8 mouse cellular contexts compared by ENCODE assay signal in genomic region chr3:96269511-96270474, GRCm38 (mm10). TPM values are rescaled to one million over a fixed set of nuclear protein-coding genes. Genes with fewer than 3 reads are reported as not detected.
DNase-seq lines count a peak whose midpoint lies in the region; ATAC-seq and TF ChIP-seq lines count a peak whose summit lies in the region.

Hist2h2bb (plus strand) TSS chr3:96269752.

- H3K4me3 ChIP-seq in G1E (ENCODE audit: low read depth, low read length) = peak within 1 kb of the TSS; percentile 72
- H3K4me3 ChIP-seq in forebrain, postnatal 0 days (ENCODE audit: low read depth, low read length) = peak within 1 kb of the TSS; percentile 55
- H3K4me3 ChIP-seq in lung, embryonic 15.5 days = peak within 1 kb of the TSS; percentile 52

- DNase-seq in G1E (ENCODE audit: low spot score) = peak; percentile 86
- peak; percentile 90 to 94 for DNase-seq in cerebellum, adult 18-20 months
- DNase-seq in forebrain, postnatal 0 days = peak; percentile 97
- DNase-seq in heart, postnatal 4 days = peak; percentile 87
- peak; percentile 96 to 97 for DNase-seq in layer of hippocampus, adult 8-10 months (ENCODE audit: low spot score in 2 of 2)
- peak; percentile 89 for DNase-seq in ovary, adult 18-20 months (ENCODE audit: low spot score)
- peak; percentile 98 for DNase-seq in thymus, postnatal 0 days (ENCODE audit: low spot score)

- H3K4me1 ChIP-seq in G1E (ENCODE audit: insufficient read depth, low read depth, low read length) = peaks cover 33% of the 10 kb centered on the region
- 0 out of 2 replicates have a peak, but pooled peaks cover 4% of the 10 kb centered on the region for H3K4me1 ChIP-seq in forebrain, postnatal 0 days (ENCODE audit: insufficient read depth)
- peaks cover 11% of the 10 kb centered on the region for H3K4me1 ChIP-seq in lung, embryonic 15.5 days

- H3K9me3 ChIP-seq in G1E (replicated peaks) = no peaks in the 10 kb centered on the region
- H3K9me3 ChIP-seq in forebrain, postnatal 0 days (ENCODE audit: low read length) = no peaks in the 10 kb centered on the region
- no peaks in the 10 kb centered on the region for H3K9me3 ChIP-seq in lung, embryonic 15.5 days

- no peak for TF ChIP-seq CTCF in G1E (IDR thresholded peaks at IDR 0.05; ENCODE audit: low read depth, low read length)
- no peak for TF ChIP-seq CTCF in forebrain, postnatal 0 days (IDR thresholded peaks at IDR 0.05; ENCODE audit: low read depth)

- H3K36me3 ChIP-seq in G1E (replicated peaks) = no peaks in the 10 kb centered on the region
- H3K36me3 ChIP-seq in forebrain, postnatal 0 days (ENCODE audit: insufficient read depth) = no peaks in the 10 kb centered on the region
- H3K36me3 ChIP-seq in lung, embryonic 15.5 days = no peaks in the 10 kb centered on the region

- peak; percentile 79 for ATAC-seq in G1E (ENCODE audit: extremely low read depth, insufficient number of reproducible peaks, low FRiP score, poor library complexity, severe bottlenecking)
- peak; percentile 97 for ATAC-seq in forebrain, postnatal 0 days
- peak; percentile 96 for ATAC-seq in lung, embryonic 15.5 days (ENCODE audit: borderline replicate concordance, extremely low read depth, low FRiP score, low TSS enrichment)

- no peaks in the 10 kb centered on the region for H3K27me3 ChIP-seq in G1E (ENCODE audit: insufficient read depth, low read length)
- H3K27me3 ChIP-seq in forebrain, postnatal 0 days (ENCODE audit: insufficient read depth, low read length) = no peaks in the 10 kb centered on the region
- no peaks in the 10 kb centered on the region for H3K27me3 ChIP-seq in lung, embryonic 15.5 days

- H3K4me2 ChIP-seq in forebrain, postnatal 0 days (ENCODE audit: low read depth) = peak within 1 kb of the TSS; percentile 85
- H3K4me2 ChIP-seq in lung, embryonic 15.5 days = peak within 1 kb of the TSS; percentile 88

- peak within 1 kb of the TSS; percentile 72 for H3K9ac ChIP-seq in forebrain, postnatal 0 days
- H3K9ac ChIP-seq in lung, embryonic 15.5 days = peak within 1 kb of the TSS; percentile 72

- WGBS in forebrain, postnatal 0 days = under 1% methylated on average over 45 of the region's 45 CpGs
- under 1% methylated on average over 45 of the region's 45 CpGs for WGBS in lung, embryonic 15.5 days

- peak within 1 kb of the TSS; percentile 95 for H3K27ac ChIP-seq in forebrain, postnatal 0 days (ENCODE audit: low read depth, low read length)
- peak within 1 kb of the TSS; percentile 98 for H3K27ac ChIP-seq in lung, embryonic 15.5 days

RNA-seq across cellular contexts. Expression of gene Hist2h2bb, which starts in this region (rescaled TPM):
- total RNA-seq in G1E (2014; fragmentation: Nextera tagmentation) = 2,071 and 2,480 TPM in 2 replicates
- 8,098 and 8,372 TPM in 2 replicates for total RNA-seq in G1E (2017)
- polyA plus RNA-seq in G1E (2012) = 0.29 and 0.75 TPM in 2 replicates
- total RNA-seq in forebrain, postnatal 0 days (2014; rRNA removed) = 181 and 278 TPM in 2 replicates
- polyA plus RNA-seq in forebrain, postnatal 0 days (2015; fragmentation: Nextera tagmentation; extraction: Ambion mirVana) = 0.62 and 1.4 TPM in 2 replicates
- 100 to 1,000 TPM; 767 to 799 TPM for total RNA-seq in heart, postnatal 4 days (2021)
- 100 to 1,000 TPM; 106 to 143 (median 138) TPM for total RNA-seq in layer of hippocampus, adult 8-10 months (2022)
- 10.1 and 18.0 TPM in 2 replicates for polyA plus RNA-seq in lung, embryonic 15.5 days (2015; fragmentation: Nextera tagmentation; extraction: Ambion mirVana)
- polyA plus RNA-seq in thymus, postnatal 0 days (2015; fragmentation: Nextera tagmentation; extraction: Ambion mirVana) = 47.9 and 71.3 TPM in 2 replicates

Comparison
In these comparisons a context has a peak if more than half of its experiments do, and no peak if none do; other contexts are left out.
1. Peak in every context shown above with its lines: DNase-seq, ATAC-seq, H3K4me3 ChIP-seq and H3K27ac ChIP-seq.